Mouse (Mus musculus): ENCODE data around the gene Ltbp1.

DNA sequence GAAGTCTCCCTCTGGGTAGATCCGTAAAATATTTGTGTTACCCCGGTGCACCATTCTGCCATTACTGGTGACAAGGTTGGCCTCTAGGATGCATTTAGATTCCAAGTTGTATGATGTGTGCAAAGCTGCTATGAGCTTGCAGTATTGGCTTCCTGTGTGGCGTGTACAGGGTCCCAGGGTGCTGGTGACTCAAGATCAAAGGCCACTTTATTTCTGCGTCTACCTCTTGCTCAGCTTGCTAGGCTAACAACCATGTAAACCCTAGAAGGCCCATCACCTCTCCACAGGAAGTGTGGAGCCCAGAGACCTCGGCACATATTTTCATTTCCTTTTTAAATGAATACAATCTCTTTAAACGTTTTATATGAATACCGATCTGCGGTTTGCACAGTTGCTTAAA is 96.6 kb downstream of the Ltbp1 start:
- no peak for TF ChIP-seq CTCF (IDR thresholded peaks at IDR 0.05; ENCODE audit: insufficient read depth, low read length)
- no peak for TF ChIP-seq POLR2A (IDR thresholded peaks at IDR 0.05; ENCODE audit: borderline replicate concordance, extremely low read depth, low read depth, low read length)
